Mouse (Mus musculus) central nervous system, embryonic 11.5 days (tissue): ENCODE results near the gene Gm4744. TPM values are rescaled to one million over a fixed set of nuclear protein-coding genes. Genes with fewer than 3 reads are reported as not detected.

Experiments used
- polyA plus RNA-seq: library from polyadenylated mRNA; depleted of rRNA; stranded (reverse); fragments of >200 nt; gene quantifications from 2 replicates; pipeline ENCODE4 v1.2.3, GENCODE M21; 2012; rRNA removed

Gene Gm4744
- polyA plus RNA-seq, result not detected in 2 replicates

DNA sequence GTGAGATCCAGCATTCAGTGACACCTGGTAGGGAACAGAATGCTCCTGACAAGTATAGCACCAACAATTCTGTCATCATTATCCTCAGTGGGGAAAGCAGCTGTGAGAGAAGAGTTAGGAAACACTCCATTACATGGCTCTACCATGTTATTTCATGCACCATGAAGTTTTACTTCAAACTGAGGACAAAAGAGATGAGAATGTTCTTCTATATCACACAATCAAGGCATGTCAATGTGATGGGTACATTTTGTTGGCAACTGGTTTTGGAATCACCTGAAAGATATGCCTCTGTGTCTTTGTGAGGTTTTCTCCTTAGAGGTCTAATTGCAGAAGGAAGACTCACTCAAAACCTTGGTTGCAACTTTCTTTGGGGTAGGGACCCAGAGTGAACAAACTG is at the start of gene Gm4744:
Gene Gm4744, minus strand, starts transcription at position 101 of the 400 bp plus-strand sequence.

DNA sequence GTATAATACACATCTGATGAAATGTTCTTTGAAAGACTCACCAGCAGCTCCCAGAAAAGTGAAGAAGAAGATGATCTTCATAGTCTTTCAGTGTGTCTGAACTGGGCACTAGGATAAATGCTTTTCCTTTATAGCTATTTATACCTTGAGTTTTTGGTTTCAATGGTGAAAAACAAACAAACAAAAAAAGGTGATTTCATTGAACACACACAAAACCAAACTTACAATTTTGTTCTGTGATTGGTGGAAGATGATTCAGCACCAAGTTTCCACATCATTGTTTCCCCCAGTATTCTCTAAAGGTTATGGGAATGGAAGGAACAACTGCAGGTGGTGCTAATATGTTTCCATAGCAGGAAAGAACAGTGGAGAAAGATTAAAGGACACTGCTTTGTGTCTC is 47.7 kb upstream of the Gm4744 start, which contains the start of gene Gm2663:
Gene Gm2663, minus strand, starts transcription at position 101 of the 400 bp plus-strand sequence.

DNA sequence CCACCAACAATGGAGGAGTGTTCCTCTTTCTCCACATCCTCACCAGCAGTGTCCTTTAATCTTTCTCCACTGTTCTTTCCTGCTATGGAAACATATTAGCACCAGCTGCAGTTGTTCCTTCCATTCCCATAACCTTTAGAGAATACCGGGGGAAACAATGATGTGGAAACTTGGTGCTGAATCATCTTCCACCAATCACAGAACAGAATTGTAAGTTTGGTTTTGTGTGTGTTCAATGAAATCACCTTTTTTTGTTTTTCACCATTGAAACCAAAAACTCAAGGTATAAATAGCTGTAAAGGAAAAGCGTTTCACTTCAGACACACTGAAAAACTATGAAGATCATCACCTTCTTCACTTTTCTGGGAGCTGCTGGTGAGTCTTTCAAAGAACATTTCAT is 12.8 kb upstream of the Gm4744 start, which contains the start of gene 1810009J06Rik:
Gene 1810009J06Rik, plus strand, starts transcription at position 301 of the 400 bp plus-strand sequence.

DNA sequence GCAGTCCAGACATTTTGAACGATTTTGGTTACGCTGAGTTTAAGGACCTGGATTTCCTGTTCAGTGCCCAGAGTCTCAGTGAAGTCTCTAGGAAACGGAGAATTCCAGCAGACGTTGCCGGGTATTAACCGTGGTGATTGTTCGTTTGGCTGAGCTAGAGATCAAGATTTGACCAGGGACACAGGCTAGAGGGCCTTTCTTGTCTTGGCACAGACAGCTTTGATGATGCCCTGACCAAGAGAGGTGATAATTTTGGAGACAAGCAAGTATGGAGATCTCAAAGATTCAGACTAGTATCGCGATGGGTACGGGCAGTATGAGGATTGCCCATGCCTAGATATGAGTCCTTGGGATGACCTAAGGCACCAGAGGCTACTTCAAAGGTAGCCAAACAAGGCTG is 11.2 kb downstream of the Gm4744 start, which contains the start of gene 1700074P13Rik:
Gene 1700074P13Rik, minus strand, starts transcription at position 101 of the 400 bp plus-strand sequence.

DNA sequence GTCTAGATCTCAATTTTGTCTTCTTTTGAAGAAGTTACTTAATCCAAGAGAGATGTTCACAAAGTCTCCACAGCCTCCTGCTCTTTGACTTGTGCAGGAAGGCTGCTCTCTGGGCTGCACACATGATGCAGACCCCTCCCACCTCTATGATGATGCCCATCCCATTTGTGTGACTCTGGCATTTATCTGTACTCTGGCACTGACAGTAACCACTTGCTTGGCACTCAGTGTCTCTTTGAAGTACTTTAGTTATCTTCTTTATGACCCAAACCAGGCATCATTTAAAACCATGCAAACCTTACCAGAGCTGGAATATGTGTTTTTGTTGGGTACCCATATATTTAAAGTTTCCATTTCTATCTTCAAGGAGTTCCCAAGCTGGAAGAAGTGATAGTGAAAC is 51.4 kb downstream of the Gm4744 start, which contains the start of gene Prss58:
Gene Prss58, minus strand, starts transcription at position 101 of the 400 bp plus-strand sequence.

Other genes starting within 250 kb of the Gm4744 start
- gene Moxd2, start 64.4 kb downstream of the Gm4744 start, polyA plus RNA-seq, result not detected in 2 replicates
- gene Prss58, start 51.5 kb downstream of the Gm4744 start, polyA plus RNA-seq, result not detected in 2 replicates
- gene 1700074P13Rik, start 11.3 kb downstream of the Gm4744 start, polyA plus RNA-seq, result not detected in 2 replicates
- not detected in 2 replicates for gene 1810009J06Rik, start 12.9 kb upstream of the Gm4744 start, polyA plus RNA-seq
- gene Gm2663, start 47.6 kb upstream of the Gm4744 start, polyA plus RNA-seq, result not detected in 2 replicates
- not detected in 2 replicates for gene 2210010C04Rik, start 83.6 kb upstream of the Gm4744 start, polyA plus RNA-seq